In the genomic region with DNA sequence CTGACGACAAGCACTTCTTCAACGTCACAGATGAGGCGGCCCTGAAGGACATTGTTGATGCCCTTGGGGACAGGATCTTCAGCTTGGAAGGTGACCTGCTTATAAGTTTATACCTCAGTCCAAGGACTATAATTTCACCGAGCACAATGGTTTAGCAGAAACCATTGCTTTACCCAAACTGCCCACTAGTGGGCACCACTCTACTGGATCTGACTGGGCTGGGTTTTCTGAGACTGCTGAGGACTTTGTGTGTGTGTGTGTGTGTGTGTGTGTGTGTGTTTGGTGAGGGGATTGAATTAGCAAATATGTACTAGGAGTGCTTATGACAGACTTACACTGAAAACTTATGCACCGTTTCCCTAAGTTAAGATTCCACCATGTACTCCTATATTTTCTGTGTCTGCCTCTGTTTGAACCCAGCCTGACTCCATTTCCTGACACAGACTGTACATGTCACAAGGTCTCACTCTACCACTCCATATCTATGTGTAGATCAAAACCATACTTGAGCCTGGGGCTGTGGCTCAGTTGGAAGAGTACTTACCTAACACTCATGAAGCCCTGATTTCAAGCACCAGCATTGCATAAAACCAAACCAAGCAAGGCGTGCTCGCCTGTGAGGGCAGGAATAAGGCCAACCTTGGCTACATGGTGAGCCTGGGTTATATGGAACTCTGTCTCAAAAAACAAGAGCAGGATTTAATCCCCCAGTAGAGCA, we compare ENCODE assay signal across 9 mouse cellular contexts.
A peak's percentile ranks its signal among the peaks of the same experiment; 100 is the strongest.
DNase-seq lines count a peak whose midpoint lies in the region; ATAC-seq and TF ChIP-seq lines count a peak whose summit lies in the region.
"Had no signal": no experiment of that assay in that cellular context is flagged by ENCODE, and none has a peak within 500 bp of the region (broad histone marks: within the 10 kb centered on the region; RNA-seq: fewer than 3 reads in every experiment).

No protein-coding gene starts in this region.

- no peak for TF ChIP-seq POLR2A in testis, adult 2 months (IDR thresholded peaks at IDR 0.05; ENCODE audit: control insufficient read depth, low read depth, low read length)

- H3K27ac ChIP-seq in hindbrain, embryonic 10.5 days: no peak overlapping the region
- no peak overlapping the region for H3K27ac ChIP-seq in hindbrain, embryonic 16.5 days (ENCODE audit: low read depth, low read length)
- no peak overlapping the region for H3K27ac ChIP-seq in testis, adult 2 months (ENCODE audit: control insufficient read depth, insufficient read depth, low read depth, low read length)
- no peak overlapping the region for H3K27ac ChIP-seq in neural tube, embryonic 11.5 days (ENCODE audit: low read depth, low read length)

- H3K27me3 ChIP-seq in hindbrain, embryonic 10.5 days (ENCODE audit: insufficient read depth, poor library complexity, severe bottlenecking): no peaks in the 10 kb centered on the region
- H3K27me3 ChIP-seq in hindbrain, embryonic 16.5 days (replicated peaks; ENCODE audit: control insufficient read depth, insufficient read depth, low read length): no peaks in the 10 kb centered on the region
- no peaks in the 10 kb centered on the region for H3K27me3 ChIP-seq in testis, adult 2 months (ENCODE audit: control insufficient read depth, insufficient read depth, low read length)
- no peaks in the 10 kb centered on the region for H3K27me3 ChIP-seq in neural tube, embryonic 11.5 days (ENCODE audit: control insufficient read depth, insufficient read depth, low read length)

- H3K9ac ChIP-seq in hindbrain, embryonic 16.5 days (ENCODE audit: low read depth, low read length): no peak overlapping the region
- H3K9ac ChIP-seq in neural tube, embryonic 11.5 days (ENCODE audit: low read length): no peak overlapping the region

- H3K4me1 ChIP-seq in hindbrain, embryonic 10.5 days (replicated peaks): no peaks in the 10 kb centered on the region
- no peaks in the 10 kb centered on the region; the same call in 1 of the 2 replicates for H3K4me1 ChIP-seq in hindbrain, embryonic 16.5 days (ENCODE audit: control insufficient read depth, insufficient read depth, low read depth, low read length)
- H3K4me1 ChIP-seq in testis, adult 2 months (ENCODE audit: control insufficient read depth, insufficient read depth, low read length): peaks cover 2% of the 10 kb centered on the region
- H3K4me1 ChIP-seq in neural tube, embryonic 11.5 days (ENCODE audit: control insufficient read depth, insufficient read depth, low read length): no peaks in the 10 kb centered on the region
- H3K4me1 ChIP-seq: megakaryocyte, embryonic 14.5 days had no signal

- H3K36me3 ChIP-seq in hindbrain, embryonic 10.5 days: no peaks in the 10 kb centered on the region
- H3K36me3 ChIP-seq in hindbrain, embryonic 16.5 days (ENCODE audit: control insufficient read depth, insufficient read depth, low read length): no peaks in the 10 kb centered on the region
- H3K36me3 ChIP-seq in testis, adult 2 months (ENCODE audit: control insufficient read depth, insufficient read depth, low read length): no peaks in the 10 kb centered on the region
- no peaks in the 10 kb centered on the region for H3K36me3 ChIP-seq in neural tube, embryonic 11.5 days (ENCODE audit: control insufficient read depth, insufficient read depth, low read length)

- ATAC-seq in hindbrain, embryonic 16.5 days: no peak
- ATAC-seq in neural tube, embryonic 11.5 days (ENCODE audit: insufficient read depth, low FRiP score, low TSS enrichment): no peak
- no peak for ATAC-seq in erythroid progenitor cell, adult 5-6 weeks (replicated peaks; ENCODE audit: low FRiP score, poor library complexity, severe bottlenecking)

- no peak overlapping the region for H3K4me2 ChIP-seq in hindbrain, embryonic 16.5 days (ENCODE audit: low read length)
- no peak overlapping the region for H3K4me2 ChIP-seq in neural tube, embryonic 11.5 days (ENCODE audit: low read depth)

- DNase-seq in hindbrain, embryonic 10.5 days (ENCODE audit: low spot score): peak; percentile 68
- DNase-seq in testis, postnatal 14 days (ENCODE audit: low spot score): no peak
- DNase-seq in adrenal gland, adult 2 months: peak; percentile 49
- DNase-seq in fat pad, adult 2 months (ENCODE audit: extremely low read depth, low read depth, low spot score): peak; percentile 51
- DNase-seq in neural tube, embryonic 11.5 days (ENCODE audit: low spot score): peak; percentile 68

- 55% methylated on average over 7 of the region's 7 CpGs for WGBS in hindbrain, embryonic 10.5 days
- 51% methylated on average over 7 of the region's 7 CpGs for WGBS in hindbrain, embryonic 16.5 days
- 60% methylated on average over 7 of the region's 7 CpGs for whole genome bisulfite sequencing in neural tube, embryonic 11.5 days

- H3K4me3 ChIP-seq in hindbrain, embryonic 10.5 days: no peak overlapping the region
- H3K4me3 ChIP-seq in hindbrain, embryonic 16.5 days (ENCODE audit: low read length): no peak overlapping the region
- no peak overlapping the region for H3K4me3 ChIP-seq in testis, adult 2 months (ENCODE audit: control insufficient read depth, low read depth, low read length)
- H3K4me3 ChIP-seq in neural tube, embryonic 11.5 days (ENCODE audit: low read depth, low read length): no peak overlapping the region
- H3K4me3 ChIP-seq: megakaryocyte, embryonic 14.5 days had no signal

- TF ChIP-seq CTCF in testis, adult 2 months (IDR thresholded peaks at IDR 0.05; ENCODE audit: control insufficient read depth, insufficient read depth, insufficient replicate concordance, low read depth, low read length): peak; percentile 25; the same call in 1 of the 2 replicates

- H3K9me3 ChIP-seq in hindbrain, embryonic 10.5 days: peaks cover 6% of the 10 kb centered on the region; the same call in 1 of the 2 replicates
- no peaks in the 10 kb centered on the region for H3K9me3 ChIP-seq in hindbrain, embryonic 16.5 days (ENCODE audit: control insufficient read depth, low read length)
- H3K9me3 ChIP-seq in neural tube, embryonic 11.5 days (ENCODE audit: control insufficient read depth, low read length): no peaks in the 10 kb centered on the region
